Mouse (Mus musculus) mesoderm, embryonic 11.5 days (tissue): ENCODE measurements at regions not wholly inside any gene's neighbourhood (a gene's known extent, or its start where the extent isn't known, plus 50 kb on each side); places are given as distances from the start of the nearest gene placed in this dataset.

Experiments used
- DNase-seq: peaks from one replicate; pipeline ENCODE4 v3.0.0-alpha.2; 2012; ENCODE audit warnings: low read depth, low spot score

DNA sequence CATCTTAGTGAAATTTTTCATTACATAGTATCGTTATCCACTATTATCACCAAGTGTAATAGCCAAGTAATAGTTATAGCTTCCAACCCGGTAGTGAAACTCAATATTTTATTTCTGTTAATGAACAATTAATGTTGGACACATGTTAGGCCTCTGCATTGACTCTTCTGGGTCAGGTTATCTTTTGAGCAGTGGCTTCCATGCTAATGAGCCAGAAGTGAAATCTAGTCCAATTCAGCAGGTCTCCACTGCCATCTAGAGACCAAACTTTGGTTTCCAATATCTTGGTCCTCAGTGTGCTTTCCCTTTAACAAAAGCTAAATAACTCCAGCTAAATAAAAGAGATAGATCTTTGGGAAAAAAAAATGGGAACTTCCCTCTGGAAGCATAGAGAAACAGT, 258.9 kb upstream of the Aldoart1 start:
- DNase-seq: peak; percentile 19
